Mouse (Mus musculus) liver, embryonic 12.5 days (tissue): ENCODE data around the gene Gm14399. TPM values are rescaled to one million over a fixed set of nuclear protein-coding genes. Genes with fewer than 3 reads are reported as not detected.
"Not testable (repeated sequence)": the region's sequence is repeated elsewhere in the genome, so short reads cannot be mapped to it uniquely, and the experiment has no call there.

Experiments used
- ATAC-seq: fragments of 200-750 bp; cut with Nextera tagmentation; 2 replicates; pipeline ENCODE4 v1.8.0; 2017; ENCODE audit warnings: moderate number of reproducible peaks, mild to moderate bottlenecking, moderate library complexity
- H3K27ac ChIP-seq: fragments of 300-500 bp; sonication (generic); 2 replicates; pipeline ENCODE4 v1.5.1; 2016; ENCODE audit warnings: mild to moderate bottlenecking
- H3K27me3 ChIP-seq: fragments of 300-500 bp; sonication (generic); replicated peaks from 2 replicates; pipeline ENCODE4 v1.6.1; 2016; ENCODE audit warnings: mild to moderate bottlenecking, moderate library complexity
- H3K36me3 ChIP-seq: fragments of 300-500 bp; sonication (generic); 2 replicates; pipeline ENCODE4 v1.6.1; 2016; ENCODE audit warnings: mild to moderate bottlenecking, moderate library complexity
- H3K4me1 ChIP-seq: fragments of 300-500 bp; sonication (generic); 2 replicates; pipeline ENCODE4 v1.6.1; 2016
- H3K4me2 ChIP-seq: fragments of 300-500 bp; sonication (generic); 2 replicates; pipeline ENCODE4 v1.6.1; 2016; ENCODE audit warnings: mild to moderate bottlenecking, moderate library complexity
- H3K4me3 ChIP-seq: fragments of 300-500 bp; sonication (generic); 2 replicates; pipeline ENCODE4 v1.5.1; 2016; ENCODE audit warnings: mild to moderate bottlenecking, moderate library complexity
- H3K9ac ChIP-seq: fragments of 300-500 bp; sonication (generic); 2 replicates; pipeline ENCODE4 v1.6.1; 2016; ENCODE audit warnings: mild to moderate bottlenecking, moderate library complexity
- H3K9me3 ChIP-seq: fragments of 300-500 bp; sonication (generic); replicated peaks from 2 replicates; pipeline ENCODE4 v1.6.1; 2016; ENCODE audit warnings: mild to moderate bottlenecking, moderate library complexity
- WGBS: fragments of 180-500 bp; shearing (Covaris S2); methylation state at CpG from one replicate; pipeline ENCODE4 v1.1.7; 2016; ENCODE audit not compliant: insufficient replicate concordance; 5-methylcytosine and 5-hydroxymethylcytosine counted together
- polyA plus RNA-seq: library from polyadenylated mRNA; unstranded; fragments of >200 nt; fragmentation: Nextera tagmentation; extraction: Ambion mirVana; gene quantifications from 2 replicates; pipeline ENCODE4 v1.2.1, GENCODE M21; 2016

Gm14399 gene
- 2.0 and 3.4 TPM in 2 replicates for polyA plus RNA-seq

DNA sequence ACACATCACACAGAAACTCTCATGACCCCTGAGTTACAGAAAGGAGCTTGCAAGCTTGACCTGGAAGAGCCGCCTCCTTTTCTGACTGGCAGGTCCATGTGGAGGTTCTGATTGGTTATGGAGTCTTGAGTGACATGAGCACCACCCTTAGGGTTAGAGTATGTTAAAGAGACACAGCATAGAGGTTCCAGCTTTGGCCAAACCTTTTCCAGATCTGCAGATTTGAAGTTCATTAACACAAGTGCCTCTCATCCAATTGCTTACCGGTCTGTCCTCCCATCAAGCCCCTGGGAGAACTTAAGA, at the start of gene Gm14399:
TSS of gene Gm14399 (minus strand) at position 20 of the 303 bp plus-strand sequence.
- H3K27ac ChIP-seq, H3K27me3 ChIP-seq, ATAC-seq, H3K9me3 ChIP-seq, H3K36me3 ChIP-seq, H3K4me1 ChIP-seq: not testable (repeated sequence)
- Histone ChIP-seq H3K9ac (peak within 1 kb of the TSS; percentile 44; the same call in 1 of the 2 replicates), H3K4me2 (peak within 1 kb of the TSS; percentile 55), H3K4me3 (peak within 1 kb of the TSS; percentile 54)
- 6% methylated on average over 1 of the region's 2 CpGs for WGBS

DNA sequence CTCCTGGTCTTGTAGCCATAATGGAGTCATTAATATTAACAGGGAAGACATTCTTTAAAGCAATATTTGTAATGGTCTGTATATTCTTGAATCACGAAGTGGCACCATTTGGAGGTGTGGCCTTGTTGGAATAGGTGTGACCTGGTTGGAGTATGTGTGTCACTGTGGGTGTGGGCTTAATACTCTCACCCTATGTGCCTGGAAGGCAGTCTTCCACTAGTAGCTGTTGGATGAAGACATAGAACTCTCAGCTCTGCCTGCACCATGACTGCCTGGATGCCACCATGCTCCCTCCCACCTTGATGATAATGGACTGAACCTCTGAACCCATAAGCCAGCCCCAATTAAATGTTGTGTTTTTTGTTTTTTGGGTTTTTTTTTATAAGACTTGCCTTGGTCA, 37.2 kb upstream of the Gm14399 start:
- H3K9me3 ChIP-seq, H3K36me3 ChIP-seq, H3K4me1 ChIP-seq, H3K4me3 ChIP-seq, H3K27ac ChIP-seq, H3K4me2 ChIP-seq, ATAC-seq, H3K9ac ChIP-seq, H3K27me3 ChIP-seq: not testable (repeated sequence)
- WGBS: 21% methylated on average over 1 of the region's 1 CpGs

DNA sequence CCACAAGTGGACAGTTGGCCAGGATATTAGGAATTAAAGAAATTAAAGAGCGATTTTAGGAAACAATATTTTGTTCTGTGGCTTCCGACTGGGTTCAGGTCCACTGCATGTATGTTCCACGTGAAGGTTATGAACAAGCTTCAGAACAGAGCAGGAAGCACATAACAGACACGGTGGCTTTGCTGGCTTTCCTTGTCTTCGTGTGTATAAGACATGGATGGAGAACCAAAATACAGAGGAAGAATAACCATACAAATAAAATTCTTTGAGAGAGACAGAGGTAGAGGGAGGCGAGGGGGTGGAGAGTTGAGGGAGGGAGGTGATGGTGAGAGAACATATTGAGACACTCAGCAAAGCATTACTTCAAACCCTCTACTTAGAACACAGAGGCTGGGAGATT, 34.5 kb upstream of the Gm14399 start:
- H3K4me1 ChIP-seq: no peaks in the 10 kb centered on the region
- H3K9ac ChIP-seq: no peak overlapping the region
- no peaks in the 10 kb centered on the region for H3K36me3 ChIP-seq
- no peaks in the 10 kb centered on the region for H3K9me3 ChIP-seq
- H3K27ac ChIP-seq: no peak overlapping the region
- 58% methylated on average over 6 of the region's 6 CpGs for WGBS
- ATAC-seq: no peak
- no peak overlapping the region for H3K4me2 ChIP-seq
- H3K27me3 ChIP-seq: no peaks in the 10 kb centered on the region
- H3K4me3 ChIP-seq: no peak overlapping the region

DNA sequence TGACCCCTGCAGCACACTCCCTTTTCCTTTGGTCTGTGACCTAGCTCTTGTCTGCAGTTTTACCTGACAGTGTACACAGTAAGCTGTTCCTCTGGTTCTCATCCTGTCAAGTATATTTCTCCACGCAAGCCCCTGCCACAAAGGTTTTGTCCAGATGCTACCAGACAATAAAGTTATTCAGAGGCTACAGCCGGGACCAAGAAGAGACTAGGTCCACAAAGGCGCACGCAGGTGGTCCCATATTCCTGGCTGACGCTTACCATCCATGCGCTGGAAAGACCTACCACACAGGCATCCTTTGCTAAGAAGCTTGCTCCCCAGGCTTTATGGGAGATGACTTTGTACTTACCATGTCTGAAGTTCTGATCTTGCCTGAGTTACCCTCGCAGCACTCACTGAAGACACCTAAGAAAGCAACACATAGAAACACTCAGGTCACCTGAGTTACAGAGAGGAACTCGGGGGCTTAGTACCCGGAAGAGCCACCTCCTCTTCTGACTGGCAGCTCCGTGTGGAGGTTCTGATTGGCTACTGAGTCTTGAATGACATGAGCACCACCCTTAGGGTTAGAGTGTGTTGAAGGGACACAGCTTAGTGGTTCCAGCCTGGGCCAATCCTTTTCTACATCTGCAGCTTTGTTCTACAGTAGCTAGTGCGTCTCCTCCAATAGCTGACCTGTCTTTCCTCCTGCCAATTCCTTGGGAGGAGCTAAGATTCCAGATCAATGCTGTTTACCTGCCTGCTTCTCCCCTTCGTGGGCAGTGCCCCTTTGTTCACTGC, 33.8 kb upstream of the Gm14399 start, which contains the start of gene Gm14443:
TSS of gene Gm14443 (minus strand) at position 471 of the 780 bp plus-strand sequence.
- not testable (repeated sequence) for ATAC-seq, H3K4me3 ChIP-seq, H3K4me2 ChIP-seq, H3K27me3 ChIP-seq, H3K36me3 ChIP-seq, H3K9ac ChIP-seq, H3K27ac ChIP-seq, H3K9me3 ChIP-seq, H3K4me1 ChIP-seq
- 64% methylated on average over 12 of the region's 12 CpGs for WGBS

DNA sequence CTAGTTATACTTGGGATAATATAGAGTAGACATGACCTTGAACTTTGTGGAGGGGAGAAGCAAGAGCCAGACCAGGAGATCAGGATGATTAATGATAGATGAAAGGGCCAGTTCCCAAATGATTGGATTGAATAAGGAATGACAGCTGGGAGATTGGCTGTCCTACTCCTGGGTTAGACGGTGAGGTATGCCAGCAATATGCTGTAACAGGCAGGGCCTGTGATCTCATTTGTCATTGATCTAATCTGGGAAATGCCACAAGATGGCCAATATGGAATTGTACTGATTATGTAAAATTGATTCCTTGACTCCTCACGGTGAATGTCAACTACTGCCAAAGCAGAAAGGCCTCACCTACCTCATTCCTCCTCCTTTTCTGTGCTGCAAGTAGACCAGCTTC, 32.2 kb upstream of the Gm14399 start:
- H3K27ac ChIP-seq, H3K27me3 ChIP-seq, H3K36me3 ChIP-seq, H3K9ac ChIP-seq, H3K4me2 ChIP-seq, H3K4me1 ChIP-seq, H3K9me3 ChIP-seq, H3K4me3 ChIP-seq, ATAC-seq: not testable (repeated sequence)
- WGBS: 74% methylated on average over 2 of the region's 2 CpGs

DNA sequence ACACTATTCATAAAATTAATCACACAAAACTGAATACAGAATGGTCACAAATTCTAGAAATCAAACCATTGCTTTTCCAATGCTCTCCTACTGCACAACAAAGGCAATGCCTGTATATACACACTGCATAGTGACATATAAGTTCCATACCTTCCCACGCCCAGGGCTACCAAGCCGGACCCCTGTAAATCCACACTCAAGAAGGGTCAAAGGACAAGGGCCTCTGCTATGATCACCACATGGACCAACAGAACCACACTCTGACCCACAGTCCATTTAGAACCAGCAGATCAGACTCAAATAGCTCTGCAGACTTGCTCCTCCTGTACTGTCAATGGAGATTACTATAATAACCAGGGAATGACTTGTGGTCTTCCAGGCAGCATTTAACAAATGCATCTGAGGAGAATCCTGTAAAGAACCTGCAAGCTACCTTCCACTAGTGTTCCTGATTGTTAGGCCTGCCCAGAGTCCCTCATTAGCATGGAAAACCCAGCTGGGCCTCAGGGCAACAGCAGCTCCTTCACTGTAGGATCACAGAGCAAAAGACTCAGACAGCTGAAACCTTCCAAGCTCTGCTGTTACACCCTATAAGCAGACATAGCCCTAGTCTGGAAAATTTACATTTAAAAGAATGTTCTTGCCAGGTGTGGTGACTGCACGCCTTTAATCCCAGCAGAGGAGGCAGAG, 31.2 kb upstream of the Gm14399 start:
- H3K27ac ChIP-seq, H3K36me3 ChIP-seq, H3K4me1 ChIP-seq, H3K9me3 ChIP-seq, H3K4me3 ChIP-seq, H3K4me2 ChIP-seq, ATAC-seq, H3K27me3 ChIP-seq, H3K9ac ChIP-seq: not testable (repeated sequence)
- WGBS: 67% methylated on average over 3 of the region's 3 CpGs

DNA sequence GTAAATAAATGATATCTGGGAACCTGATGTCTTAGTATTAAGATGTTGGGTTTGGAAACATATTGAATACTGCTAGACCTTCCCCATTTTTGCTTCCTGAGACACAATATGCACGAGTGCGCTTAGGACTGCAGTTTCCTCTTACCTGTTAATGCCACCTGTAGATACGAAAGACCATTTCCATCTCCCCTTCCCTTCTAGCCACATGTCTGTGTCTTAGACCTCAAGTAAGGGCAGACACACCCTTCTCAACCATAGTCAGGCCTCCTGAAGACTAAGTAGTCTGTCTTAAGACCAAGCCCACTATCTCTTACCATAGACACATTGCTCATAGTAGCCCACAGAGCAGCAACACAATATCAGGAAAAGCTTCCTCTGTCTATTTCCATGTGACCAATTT, 30.3 kb upstream of the Gm14399 start:
- ATAC-seq: no peak
- no peak overlapping the region for H3K27ac ChIP-seq
- no peak overlapping the region for H3K4me2 ChIP-seq
- H3K9ac ChIP-seq: no peak overlapping the region
- H3K4me1 ChIP-seq: no peaks in the 10 kb centered on the region
- no peaks in the 10 kb centered on the region for H3K36me3 ChIP-seq
- no peaks in the 10 kb centered on the region for H3K9me3 ChIP-seq
- no peak overlapping the region for H3K4me3 ChIP-seq
- H3K27me3 ChIP-seq: no peaks in the 10 kb centered on the region
- WGBS: 71% methylated on average over 3 of the region's 3 CpGs

DNA sequence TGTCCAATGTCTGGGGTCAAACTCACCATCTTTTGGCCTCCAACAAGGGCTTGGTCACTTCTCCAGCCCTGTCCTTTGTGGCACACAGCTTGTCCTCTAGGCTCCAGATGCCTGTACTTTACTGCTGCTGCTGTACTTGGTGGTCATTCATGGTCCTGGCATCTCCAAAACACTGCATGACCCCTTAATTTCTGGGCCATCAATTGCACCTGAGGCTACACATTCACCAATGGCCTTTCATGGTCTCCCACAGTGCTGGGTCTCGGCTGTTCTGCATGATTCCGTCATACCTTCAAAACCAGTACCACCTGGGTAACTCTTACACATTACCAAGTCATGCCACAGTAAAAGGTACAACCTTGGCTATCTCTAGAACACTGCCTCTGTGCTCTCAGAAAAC, 25.1 kb upstream of the Gm14399 start:
- H3K4me3 ChIP-seq, ATAC-seq, H3K4me2 ChIP-seq, H3K36me3 ChIP-seq, H3K27ac ChIP-seq, H3K27me3 ChIP-seq, H3K9ac ChIP-seq, H3K4me1 ChIP-seq, H3K9me3 ChIP-seq: not testable (repeated sequence)
- WGBS: 56% methylated on average over 2 of the region's 2 CpGs

DNA sequence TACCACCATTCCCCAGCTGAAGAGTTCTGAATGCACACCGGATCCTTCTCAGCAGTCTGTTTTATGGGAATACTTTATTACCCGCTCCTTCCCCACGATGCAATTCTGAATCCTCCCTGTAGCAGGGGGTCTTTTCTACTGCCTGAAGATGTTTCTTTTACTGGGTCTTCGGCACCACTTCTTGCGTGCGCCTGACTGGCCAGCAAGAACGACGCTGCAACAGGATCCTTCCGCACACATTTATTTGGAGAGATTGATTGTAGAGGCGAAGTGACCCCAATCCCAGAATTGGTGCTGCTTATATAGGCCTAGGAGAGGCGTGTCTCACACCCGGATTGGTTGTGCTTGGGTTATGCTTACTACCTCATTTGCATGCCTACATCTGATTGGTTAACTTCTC, 23.3 kb upstream of the Gm14399 start:
- H3K4me2 ChIP-seq, H3K4me1 ChIP-seq, H3K36me3 ChIP-seq, H3K9me3 ChIP-seq, H3K27ac ChIP-seq, ATAC-seq, H3K27me3 ChIP-seq, H3K4me3 ChIP-seq, H3K9ac ChIP-seq: not testable (repeated sequence)
- 75% methylated on average over 12 of the region's 12 CpGs for WGBS

DNA sequence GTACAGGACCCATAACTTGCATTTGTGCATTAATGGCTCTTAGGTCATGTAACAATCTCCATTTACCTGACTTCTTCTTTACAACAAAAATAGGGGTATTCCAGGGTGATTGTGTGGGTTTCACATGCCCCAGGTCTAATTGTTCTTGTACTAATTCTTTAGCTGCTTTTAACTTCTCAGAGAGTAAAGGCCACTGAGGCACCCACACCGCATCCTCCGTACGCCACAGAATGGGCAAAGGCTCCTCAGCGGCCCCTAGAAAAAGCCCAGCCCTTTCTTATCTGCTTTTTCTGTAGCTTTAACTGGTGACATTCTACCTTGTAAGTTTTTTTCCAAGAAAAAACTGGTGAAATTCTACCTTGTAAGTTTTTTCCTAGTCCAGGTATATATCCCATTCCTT, 19.6 kb upstream of the Gm14399 start:
- WGBS: 73% methylated on average over 4 of the region's 4 CpGs
- ATAC-seq, H3K9ac ChIP-seq: not testable (repeated sequence)

DNA sequence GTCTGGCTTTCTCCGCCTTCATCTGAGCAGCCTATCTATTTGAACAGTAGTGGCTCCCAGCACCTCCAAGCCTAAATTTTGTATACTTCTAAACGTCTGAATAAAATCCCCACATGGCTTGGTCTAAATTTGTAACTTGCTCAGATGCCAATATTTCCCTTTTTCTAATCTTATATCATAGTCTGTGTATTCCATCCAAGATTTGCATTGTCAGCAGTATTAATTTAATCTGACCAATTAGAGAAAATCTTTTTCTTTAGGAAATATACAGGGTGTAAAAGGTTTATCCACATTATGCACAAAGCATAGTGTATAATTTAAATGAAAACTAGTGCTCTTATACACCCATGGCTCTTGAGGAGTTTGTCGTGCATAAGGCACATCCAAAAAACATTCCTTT, 16.8 kb upstream of the Gm14399 start:
- WGBS: 63% methylated on average over 3 of the region's 3 CpGs
- Histone ChIP-seq H3K4me1 (no peaks in the 10 kb centered on the region), H3K27ac (no peak overlapping the region), H3K9ac (no peak overlapping the region), H3K4me2 (no peak overlapping the region), H3K27me3 (no peaks in the 10 kb centered on the region), H3K4me3 (no peak overlapping the region), H3K9me3 (peaks cover 16% of the 10 kb centered on the region), H3K36me3 (no peaks in the 10 kb centered on the region)
- ATAC-seq: no peak

More for the DNA sequence above, 19.6 kb upstream of the Gm14399 start:
- H3K27ac ChIP-seq, H3K36me3 ChIP-seq, H3K4me1 ChIP-seq, H3K4me3 ChIP-seq, H3K4me2 ChIP-seq, H3K27me3 ChIP-seq: not testable (repeated sequence)
- peaks cover 12% of the 10 kb centered on the region; the same call in 1 of the 2 replicates for H3K9me3 ChIP-seq

DNA sequence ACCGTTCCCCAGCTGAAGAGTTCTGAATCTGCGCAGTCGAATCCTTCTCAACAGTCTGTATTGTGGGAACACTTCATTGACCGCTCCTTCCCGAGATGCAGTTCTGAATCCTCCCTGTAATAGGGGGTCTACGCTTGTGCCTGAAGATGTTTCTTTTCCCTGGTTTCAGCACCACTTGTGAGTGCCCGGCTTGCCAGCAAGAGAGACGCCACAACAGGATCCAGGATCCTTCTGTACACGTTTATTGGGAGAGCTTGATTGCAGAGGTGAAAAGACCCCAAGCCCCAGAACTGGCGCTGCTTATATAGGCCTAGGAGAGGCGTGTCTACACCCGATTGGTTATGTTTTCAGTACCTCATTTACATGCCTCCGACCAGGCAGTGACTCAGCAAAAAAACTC, 14.9 kb upstream of the Gm14399 start:
- Histone ChIP-seq H3K9me3 (peaks cover 16% of the 10 kb centered on the region), H3K27me3 (no peaks in the 10 kb centered on the region), H3K4me2 (no peak overlapping the region), H3K9ac (no peak overlapping the region), H3K4me3 (no peak overlapping the region), H3K36me3 (no peaks in the 10 kb centered on the region), H3K4me1 (no peaks in the 10 kb centered on the region), H3K27ac (no peak overlapping the region)
- 73% methylated on average over 13 of the region's 13 CpGs for WGBS
- ATAC-seq: no peak
